Mouse (Mus musculus) ES-Bruce4 (cell line): ENCODE measurements around the gene Foxa1.

Experiments
- CTCF ChIP-seq: IDR thresholded peaks from one replicate; pipeline ENCODE4 v1.8.1; 2011; ENCODE audit warnings: low read depth, low read length
- POLR2A ChIP-seq: IDR thresholded peaks from one replicate; pipeline ENCODE4 v1.8.1; 2011; ENCODE audit warnings: low read length; ENCODE audit not compliant: insufficient read depth

DNA sequence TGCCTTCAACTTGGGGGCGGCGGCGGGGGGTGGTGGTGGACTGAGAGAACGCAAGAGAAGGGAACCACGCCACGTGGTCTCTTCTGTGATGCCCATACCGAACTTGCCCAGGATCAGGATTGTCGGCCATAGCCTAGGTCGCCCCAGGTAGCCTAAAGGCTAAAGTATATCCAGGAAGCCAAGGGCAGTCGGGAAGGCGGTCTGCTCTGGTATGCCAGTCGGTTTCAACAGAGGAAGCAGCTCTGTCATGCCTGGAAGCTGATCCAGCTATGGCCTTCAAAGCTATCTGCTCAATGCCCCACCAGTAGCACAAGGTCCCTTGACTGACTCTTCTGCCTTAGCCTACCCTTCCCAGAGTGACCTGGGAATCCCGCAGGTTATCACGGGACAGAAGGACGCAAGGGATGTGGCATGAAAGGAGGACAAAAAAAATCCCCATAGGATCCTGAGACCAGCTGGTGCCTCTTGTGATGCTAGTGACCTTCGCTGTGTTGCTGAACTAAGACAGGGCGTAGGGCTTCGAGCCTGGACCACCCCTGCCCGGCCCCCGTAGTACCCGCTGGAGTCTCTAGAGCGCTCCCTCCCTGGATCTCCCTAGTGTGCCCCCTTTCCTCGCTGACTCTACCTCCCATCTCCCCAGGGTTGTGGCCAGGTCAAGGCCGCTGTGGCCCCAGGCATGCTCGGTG, 2.4 kb upstream of the Foxa1 start:
- TF ChIP-seq POLR2A (no peak), CTCF (no peak)
